Mouse (Mus musculus) gastrocnemius, adult 8-10 months (tissue): Measurements from ENCODE around the gene Emc7. TPM values are rescaled to one million over a fixed set of nuclear protein-coding genes. Genes with fewer than 3 reads are reported as not detected.

Experiments
- DNase-seq, 2 experiments: peaks; one replicate each; pipeline ENCODE4 v3.0.0; 2022; ENCODE audit warnings: low spot score in 2 of 2
- total RNA-seq, 4 experiments: library from RNA; stranded (reverse); gene quantifications; 2 replicates each; pipeline ENCODE4 v1.2.4; 2022

Gene Emc7
- total RNA-seq, 4 experiments from 2014 or later: 12.2 to 14.3 (median 13.5) TPM

DNA sequence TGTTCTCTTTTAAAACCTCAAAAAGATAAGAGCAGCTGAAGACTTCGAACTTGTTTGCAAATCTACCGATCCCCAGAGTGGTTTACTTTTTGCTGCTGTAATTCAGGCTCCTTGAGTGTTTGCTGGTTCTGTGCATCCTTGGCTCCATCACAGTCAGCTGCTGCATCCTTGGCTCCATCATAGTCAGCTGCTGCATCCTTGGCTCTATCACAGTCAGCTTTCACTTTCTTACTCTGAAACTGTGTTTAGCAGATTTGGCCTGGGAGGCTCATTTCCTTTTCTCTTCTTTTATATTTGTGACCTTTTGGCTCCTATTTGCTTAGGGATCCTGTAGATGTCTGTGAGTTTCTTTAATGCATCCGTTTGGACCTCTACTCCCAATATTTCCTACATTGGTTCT lies 62.4 kb downstream of the Emc7 start:
- DNase-seq: no peak

DNA sequence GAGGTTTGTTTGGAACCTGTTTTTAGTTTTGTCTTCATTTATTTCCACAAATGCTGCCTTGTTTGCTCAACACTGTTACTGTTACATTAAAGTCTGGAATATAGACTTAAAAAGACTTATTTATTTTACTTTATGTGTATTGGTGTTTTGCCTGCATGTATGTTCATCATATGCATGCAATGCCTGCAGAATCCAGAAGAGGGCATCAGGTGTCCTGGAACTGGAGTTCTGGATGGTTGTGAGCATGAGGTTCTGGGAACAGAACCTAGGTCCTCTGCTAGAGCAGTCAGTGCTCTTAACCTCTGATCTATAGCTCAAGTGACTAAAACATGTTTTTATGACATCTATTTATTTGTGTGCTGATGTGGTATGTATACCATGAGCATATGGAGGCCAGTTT lies 63.7 kb downstream of the Emc7 start:
- no peak for DNase-seq

DNA sequence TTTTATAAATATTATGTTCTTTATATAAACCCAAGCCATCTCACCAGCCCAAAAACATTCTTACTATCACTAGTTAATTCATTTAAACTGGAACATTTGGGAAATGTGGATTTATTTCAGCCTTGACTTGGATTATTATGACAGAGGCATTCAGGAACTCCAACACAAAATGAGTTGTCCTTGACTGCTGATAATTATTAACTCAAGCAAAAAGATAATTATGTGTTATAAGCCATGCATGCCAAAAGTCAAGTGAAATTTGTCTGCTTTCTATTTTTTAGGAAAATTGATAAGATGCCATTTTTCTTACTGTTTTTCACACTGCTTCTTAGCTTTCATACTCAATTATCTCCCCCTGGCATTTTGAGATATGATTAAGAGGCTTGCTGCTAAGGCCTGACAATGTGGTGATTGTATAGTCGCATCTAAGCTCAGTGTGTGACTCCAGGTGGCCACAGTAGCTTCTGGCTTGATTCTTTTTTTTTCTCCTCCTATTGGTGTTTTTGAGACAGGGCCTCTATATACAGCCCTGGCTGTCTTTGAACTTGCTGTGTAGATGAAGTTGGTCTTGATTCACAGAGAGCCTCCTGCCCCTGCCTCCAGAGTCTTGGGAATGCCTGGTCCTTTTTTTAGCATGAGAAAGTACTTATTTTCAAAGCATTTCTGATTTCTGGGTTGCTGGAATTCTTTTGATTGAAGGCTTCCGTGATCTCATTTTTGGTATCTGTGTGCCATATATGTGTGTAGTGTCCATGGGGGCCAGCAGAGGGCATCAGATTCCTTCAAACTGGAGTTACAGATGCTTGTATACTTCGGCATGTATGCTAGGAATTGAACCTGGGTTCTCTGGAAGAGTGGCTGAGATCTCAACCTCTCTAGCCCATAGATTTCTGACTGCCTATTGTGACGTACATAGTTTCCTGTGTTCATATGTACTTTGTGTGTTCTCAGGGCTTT lies 66.0 kb downstream of the Emc7 start:
- DNase-seq: no peak

Other genes with a start within 250 kb of the Emc7 start
- 1 to 10 TPM in 2 of 4 experiments, under 1 TPM in 2; 0.61 to 1.3 (median 0.97) TPM for gene Lpcat4, start 215.5 kb upstream of the Emc7 start, total RNA-seq
- gene Nutm1, start 195.7 kb upstream of the Emc7 start, total RNA-seq: not detected
- gene Nop10, start 193.1 kb upstream of the Emc7 start, total RNA-seq: 10 to 100 TPM; 50.0 to 61.0 (median 55.2) TPM
- gene Slc12a6, start 189.2 kb upstream of the Emc7 start, total RNA-seq: 10 to 100 TPM; 26.2 to 30.9 (median 27.1) TPM
- under 1 TPM in 3 of 4 experiments, not detected in 1; 0.72 to 0.89 (median 0.87) TPM for gene Gm21985, start 188.7 kb upstream of the Emc7 start, total RNA-seq
- 10 to 100 TPM; 72.9 to 76.0 (median 73.7) TPM for gene Emc4, start 87.0 kb upstream of the Emc7 start, total RNA-seq
- 1 to 10 TPM; 1.7 to 4.3 (median 2.0) TPM for gene Katnbl1, start 75.8 kb upstream of the Emc7 start, total RNA-seq
- gene Chrm5, start 25.8 kb downstream of the Emc7 start, total RNA-seq: not detected
- gene Aven, start 38.0 kb downstream of the Emc7 start, total RNA-seq: 10 to 100 TPM; 13.4 to 18.4 (median 15.0) TPM